Mouse (Mus musculus): ENCODE measurements around the gene Kti12.

Gene Kti12

GRCm38 (mm10) chr4:108847715-108848504, at the start of gene Kti12:
Gene Kti12, plus strand, starts transcription at chr4:108847785.
- peak; percentile 73 for DNase-seq

GRCm38 (mm10) chr4:108798083-108798830, 49.3 kb upstream of the Kti12 start:
- DNase-seq = peak; percentile 50

- DNase-seq = no peak
Observed at GRCm38 (mm10) chr4:108803535-108803934, 44.0 kb upstream of the Kti12 start.

GRCm38 (mm10) chr4:108811142-108811541, 36.4 kb upstream of the Kti12 start:
- DNase-seq = no peak

- no peak for DNase-seq
Observed at GRCm38 (mm10) chr4:108811550-108811949, 36.0 kb upstream of the Kti12 start.

DNA sequence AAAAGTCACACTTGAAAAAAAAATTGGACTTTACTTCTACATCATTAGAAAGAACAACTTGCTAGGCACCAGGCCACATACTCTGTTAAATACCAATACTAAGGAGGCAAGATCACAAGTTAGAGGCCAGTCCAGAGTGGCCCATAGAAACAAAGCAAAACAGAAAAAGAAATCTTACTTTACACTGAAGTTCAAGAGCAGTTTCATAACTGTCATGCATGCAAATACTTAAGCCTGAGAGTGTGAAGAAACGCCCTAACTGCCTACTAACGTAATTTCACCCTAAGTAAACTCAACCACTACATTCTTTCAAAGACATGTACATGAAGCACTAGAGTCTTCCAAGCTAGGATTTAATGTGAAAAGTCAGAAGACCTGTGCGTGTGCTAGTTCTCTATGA, 21.9 kb upstream of the Kti12 start:
- no peak for DNase-seq

DNA sequence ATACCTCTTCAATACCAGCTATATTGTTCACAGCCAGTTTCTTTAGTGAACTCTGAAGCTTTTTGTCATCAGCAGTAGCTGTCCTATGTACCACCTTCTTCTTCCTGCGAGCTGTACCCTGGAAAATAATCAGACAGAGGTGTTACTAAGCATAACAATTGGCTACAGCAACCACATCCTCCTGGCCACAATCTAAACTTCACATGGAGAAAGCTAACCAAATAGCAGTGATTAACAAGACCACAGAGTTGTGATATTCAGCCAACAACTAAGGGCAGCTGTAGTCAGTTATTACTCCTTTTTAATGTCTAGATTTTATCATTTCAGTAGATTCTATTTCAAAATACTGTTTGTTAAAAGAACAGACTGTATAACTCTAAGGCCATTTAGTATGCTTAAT, 21.5 kb upstream of the Kti12 start:
- no peak for DNase-seq

- no peak for DNase-seq
Observed at GRCm38 (mm10) chr4:108826643-108827042, 20.9 kb upstream of the Kti12 start.

DNA sequence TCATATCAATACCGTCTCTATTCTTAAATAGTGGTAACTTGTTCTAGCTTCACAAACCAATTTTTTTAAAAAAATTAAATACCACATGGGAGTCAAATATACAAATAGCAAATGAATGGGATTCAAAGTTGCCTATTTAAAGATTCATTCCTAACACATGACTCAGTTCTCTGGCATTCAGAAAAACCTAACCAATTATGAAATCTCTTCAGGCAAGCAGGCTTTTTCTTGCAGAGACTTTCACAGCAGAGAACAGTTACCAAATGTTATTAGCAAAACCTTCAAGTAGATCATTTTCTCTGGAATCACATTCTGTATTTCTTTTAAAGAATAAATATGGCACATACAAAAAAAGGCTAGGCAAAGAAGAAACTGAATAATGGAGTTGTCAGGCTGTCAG, 16.9 kb upstream of the Kti12 start:
- no peak for DNase-seq

DNA sequence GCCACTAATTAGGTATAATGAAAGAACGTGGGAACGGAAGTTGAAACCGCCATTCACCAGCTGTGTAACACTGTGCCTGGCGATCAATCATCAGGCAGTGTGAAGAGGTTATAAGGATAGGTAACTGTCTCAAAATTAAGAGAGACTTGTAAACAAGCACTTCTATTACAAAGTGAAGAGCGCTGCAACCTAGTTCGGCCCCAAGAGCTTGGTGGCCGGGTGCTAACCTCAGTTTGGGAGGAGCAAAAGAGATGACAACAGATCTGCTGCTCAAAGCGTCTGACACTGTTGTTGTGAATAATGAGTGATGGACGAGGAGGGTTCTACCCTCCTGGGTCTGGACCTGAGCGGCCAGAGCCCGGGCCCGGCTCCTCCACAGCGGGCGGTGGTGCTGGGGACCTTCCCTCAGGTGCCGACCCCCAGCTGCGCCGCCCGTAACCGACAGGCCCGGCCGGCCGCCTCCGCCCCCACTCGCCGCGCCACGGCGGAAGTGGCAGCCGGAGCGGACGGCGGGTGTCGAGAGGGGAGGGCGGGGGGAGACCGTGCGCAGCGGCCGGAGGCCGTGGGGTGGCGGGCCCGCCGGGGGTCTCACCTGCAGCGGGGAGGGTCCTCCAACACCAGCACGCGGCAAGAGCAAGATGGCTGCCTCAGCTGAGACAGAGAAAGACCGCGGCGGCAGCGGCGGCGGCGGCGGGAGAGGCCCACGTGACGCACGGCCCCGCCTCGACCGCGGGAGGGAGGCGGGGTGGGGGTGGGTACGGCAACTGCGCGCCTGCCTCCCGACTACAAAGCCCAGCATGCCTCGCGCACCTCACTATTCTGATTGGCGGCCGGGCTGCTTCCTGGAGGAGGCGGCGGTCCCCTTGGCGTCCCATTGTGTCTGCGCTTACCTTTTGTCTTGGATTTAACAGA, 14.4 kb upstream of the Kti12 start, which contains the start of gene Btf3l4:
Gene Btf3l4, minus strand, starts transcription at position 699 of the 912 bp plus-strand sequence.
- peak; percentile 88 for DNase-seq

DNA sequence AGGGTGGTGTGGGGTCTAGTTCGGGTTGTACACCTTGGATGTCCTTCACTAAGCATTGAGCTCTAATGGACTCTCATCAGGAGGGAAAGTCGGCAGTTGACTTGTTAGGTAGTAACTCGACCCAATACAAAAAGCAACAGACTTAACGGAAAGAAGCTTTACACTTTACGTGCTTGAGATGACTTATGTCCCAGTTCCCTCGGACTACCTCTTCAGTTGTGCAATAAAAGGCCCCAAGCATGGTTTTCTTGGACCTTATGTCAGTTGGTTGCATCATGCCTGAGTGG, 13.8 kb upstream of the Kti12 start:
- DNase-seq = no peak

- DNase-seq = peak; percentile 75
Observed at GRCm38 (mm10) chr4:108834115-108834970, 13.2 kb upstream of the Kti12 start, which contains the start of gene Txndc12. Gene Txndc12, plus strand, starts transcription at chr4:108834601.

GRCm38 (mm10) chr4:108834971-108835311, 12.6 kb upstream of the Kti12 start:
- DNase-seq = peak; percentile 39

DNA sequence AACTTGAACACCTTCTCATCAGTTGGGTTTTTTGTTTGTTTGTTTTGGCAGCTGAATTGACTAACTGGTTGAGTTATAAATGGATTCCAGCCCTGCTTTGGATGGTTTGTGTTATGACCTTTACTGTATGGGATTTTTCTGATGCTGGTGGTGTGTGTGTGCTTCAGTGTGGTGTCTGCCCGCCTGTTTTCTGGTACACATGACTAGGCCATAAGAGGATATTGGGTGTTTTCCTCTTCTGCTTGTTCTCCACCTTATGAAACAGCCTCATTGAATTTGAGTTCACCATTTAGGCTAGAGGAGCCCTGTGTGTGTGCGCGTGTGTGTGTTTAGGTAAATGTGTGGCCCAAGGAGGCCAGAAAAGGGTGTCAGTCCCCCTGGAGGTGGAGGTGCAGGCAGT, 12.1 kb upstream of the Kti12 start:
- DNase-seq = no peak

GRCm38 (mm10) chr4:108838031-108838430, 9.6 kb upstream of the Kti12 start:
- peak; percentile 27 for DNase-seq

GRCm38 (mm10) chr4:108841920-108842578, 5.5 kb upstream of the Kti12 start:
- DNase-seq = no peak

DNA sequence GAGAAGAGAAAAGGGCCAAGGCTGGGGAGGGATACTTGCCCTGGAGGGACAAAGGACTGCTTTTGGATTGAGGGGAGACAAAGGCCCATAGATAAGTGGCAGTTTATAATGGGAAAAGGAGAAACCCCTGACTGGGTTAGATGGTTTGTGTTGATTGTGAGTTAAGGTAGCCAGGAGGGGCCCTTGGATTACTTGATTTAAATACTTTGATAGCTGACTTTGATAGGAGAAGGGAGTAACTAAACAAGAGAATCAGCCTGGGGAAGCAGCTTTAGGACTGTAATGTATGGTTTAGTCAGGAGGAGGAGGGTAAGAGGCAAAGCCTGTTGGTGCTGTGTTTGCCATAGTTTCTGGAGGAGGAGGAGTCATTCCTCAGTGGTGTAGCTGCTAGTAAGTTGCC, 4.2 kb upstream of the Kti12 start:
- no peak for DNase-seq

- no peak for DNase-seq
Observed at GRCm38 (mm10) chr4:108845824-108846569, 1.6 kb upstream of the Kti12 start.

- peak; percentile 22 for DNase-seq
Observed at GRCm38 (mm10) chr4:108848505-108848848, 892 bp downstream of the Kti12 start, which contains the start of gene A730015C16Rik. Gene A730015C16Rik, minus strand, starts transcription at chr4:108848619.

DNA sequence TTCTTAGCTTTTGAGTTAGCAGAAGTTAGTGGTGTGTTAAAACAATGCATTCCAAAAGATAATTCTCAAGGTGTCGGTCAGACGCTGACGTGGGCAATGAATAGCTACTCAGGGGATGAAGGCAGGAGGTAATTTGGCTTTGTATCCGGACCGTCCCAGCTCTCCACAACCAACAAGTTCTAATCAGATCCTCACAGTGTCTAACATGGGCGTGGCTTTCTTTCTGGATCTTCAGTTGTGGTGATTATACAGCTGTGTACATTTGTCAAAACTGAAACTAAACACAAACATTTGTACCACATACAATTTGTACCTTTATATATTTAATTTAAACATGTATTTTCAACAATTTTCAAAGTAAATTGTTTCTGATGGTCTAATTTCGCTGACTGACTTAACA, 19.2 kb downstream of the Kti12 start:
- DNase-seq = no peak
